Comparison of ENCODE assay signal across 8 mouse cellular contexts in genomic region chr16:48570354-48570753, GRCm38 (mm10).
DNase-seq lines count a peak whose midpoint lies in the region; ATAC-seq and TF ChIP-seq lines count a peak whose summit lies in the region.

No protein-coding gene starts in this region.

- H3K27ac ChIP-seq in gastrocnemius, adult 2 months = no peak overlapping the region
- no peak overlapping the region for H3K27ac ChIP-seq in midbrain, embryonic 16.5 days (ENCODE audit: low read length)

- H3K4me1 ChIP-seq in midbrain, embryonic 16.5 days (ENCODE audit: control insufficient read depth, insufficient read depth, low read length) = no peaks in the 10 kb centered on the region

- no peak overlapping the region for H3K9ac ChIP-seq in midbrain, embryonic 16.5 days (ENCODE audit: low read depth, low read length)

- H3K36me3 ChIP-seq in midbrain, embryonic 16.5 days (ENCODE audit: control insufficient read depth, insufficient read depth, low read length) = no peaks in the 10 kb centered on the region

- no peaks in the 10 kb centered on the region for H3K9me3 ChIP-seq in midbrain, embryonic 16.5 days (replicated peaks; ENCODE audit: control insufficient read depth, low read length, poor library complexity, severe bottlenecking)

- WGBS in midbrain, embryonic 16.5 days = 18% methylated on average over 9 of the region's 9 CpGs

- DNase-seq in gastrocnemius, adult 2 months = peak; percentile 58
- DNase-seq in gastrocnemius, postnatal 25 days = no peak
- peak; percentile 76 to 85 for DNase-seq in cerebellum, adult 18-20 months
- peak; percentile 18 for DNase-seq in kidney, adult 11 months
- DNase-seq in left cerebral cortex, postnatal 4 days = peak; percentile 83
- peak; percentile 16 to 73 for DNase-seq in spleen, postnatal 4 days (ENCODE audit: low spot score in 2 of 2)

- intact Hi-C loops in gastrocnemius, adult 2 months (cut with DNase I) = no loop called here
- intact Hi-C loops in left cerebral cortex, postnatal 4 days (cut with DNase I) = no loop called here

- no peaks in the 10 kb centered on the region for H3K27me3 ChIP-seq in midbrain, embryonic 16.5 days (ENCODE audit: control insufficient read depth, insufficient read depth, low read depth, low read length)

- TF ChIP-seq CTCF in gastrocnemius, adult 2 months (IDR thresholded peaks at IDR 0.05) = peak; percentile 71

- no peak overlapping the region for H3K4me3 ChIP-seq in gastrocnemius, adult 2 months
- no peak overlapping the region for H3K4me3 ChIP-seq in midbrain, embryonic 16.5 days (ENCODE audit: low read depth, low read length)

- no peak overlapping the region for H3K4me2 ChIP-seq in midbrain, embryonic 16.5 days (ENCODE audit: low read length)

- ATAC-seq in frontal cortex, adult (ENCODE audit: low TSS enrichment) = peak; percentile 98
- peak; percentile 89 for ATAC-seq in midbrain, embryonic 16.5 days
